Mouse (Mus musculus): ENCODE measurements around the gene Gm45234.
A peak's percentile ranks its signal among the peaks of the same experiment; 100 is the strongest.

The Gm45234 gene

DNA sequence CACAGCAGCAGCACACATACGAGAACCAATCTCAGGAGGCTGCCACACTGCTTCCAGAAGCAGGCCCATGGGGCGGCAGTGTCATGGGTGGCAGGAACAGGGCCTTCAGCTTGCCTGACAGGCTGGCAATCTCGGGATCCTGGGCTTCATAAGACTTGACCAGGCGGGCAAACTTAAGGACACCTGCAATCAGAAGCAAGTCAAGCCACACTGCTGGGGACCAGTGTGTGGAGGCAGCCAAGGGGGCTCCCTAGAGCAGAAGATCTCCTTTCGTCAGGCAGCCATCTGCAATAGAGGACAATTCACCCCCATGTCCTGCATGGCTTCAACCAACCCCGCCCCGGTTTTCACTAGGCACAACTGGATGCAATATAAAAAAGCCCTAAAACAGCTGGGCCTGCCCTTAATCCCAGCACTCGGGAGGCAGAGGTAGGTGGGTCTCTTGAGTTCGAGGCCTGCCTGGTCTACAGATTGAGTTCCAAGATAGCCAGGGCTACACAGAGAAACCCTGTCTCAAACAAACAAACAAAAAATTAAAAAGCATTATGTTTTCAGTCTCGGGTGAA lies 16.5 kb downstream of the Gm45234 start:
- DNase-seq (ENCODE audit: low spot score), result no peak

DNA sequence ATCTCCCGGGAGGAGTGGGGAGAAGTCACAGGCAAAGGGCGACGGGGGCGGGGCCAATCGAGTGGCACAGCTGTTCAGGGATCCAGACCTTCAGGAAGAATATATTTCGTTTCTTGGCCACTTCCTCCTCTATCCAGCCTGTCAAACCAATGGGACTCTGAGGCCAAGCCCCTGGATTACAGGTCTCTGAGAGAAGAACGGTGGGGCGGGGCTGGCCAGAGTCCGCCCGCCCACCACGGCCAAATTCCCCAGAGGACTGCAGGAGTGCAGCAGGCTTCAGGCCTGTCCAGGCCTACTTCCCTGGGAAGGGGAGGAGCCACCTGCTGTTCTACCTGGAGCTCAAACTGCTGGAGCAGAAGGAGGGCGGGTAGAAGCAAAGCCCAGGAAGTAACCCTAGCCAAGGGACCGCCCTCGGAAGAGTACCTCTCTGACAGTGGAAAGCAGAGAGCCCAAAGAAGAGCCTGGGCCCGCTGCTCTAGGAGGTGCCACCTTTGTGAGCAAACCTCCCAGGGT lies 17.3 kb downstream of the Gm45234 start, which contains the start of gene Ptpn6:
Ptpn6 (minus strand) TSS at position 204 of the 513 bp plus-strand sequence.
- DNase-seq (ENCODE audit: low spot score), result peak; percentile 56

DNA sequence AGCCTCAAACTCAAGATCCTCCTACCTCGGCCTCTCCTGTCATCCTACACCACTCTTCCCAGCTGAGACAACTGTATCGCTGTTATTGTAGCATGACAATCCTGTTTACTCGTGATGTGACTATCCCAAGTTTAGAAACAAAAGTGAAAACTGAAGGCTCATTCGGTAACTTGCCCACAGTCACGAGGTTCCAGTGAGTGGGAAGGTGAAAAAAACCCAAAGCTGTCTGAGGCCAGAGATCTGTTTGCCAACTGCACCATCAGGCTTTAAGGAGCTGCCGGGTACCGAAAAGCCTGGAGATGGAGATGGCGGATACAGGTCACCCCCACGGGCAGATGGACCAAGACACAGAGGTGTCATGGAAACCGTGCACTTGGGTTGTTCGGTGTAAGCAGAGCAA lies 18.8 kb downstream of the Gm45234 start:
- no peak for DNase-seq (ENCODE audit: low spot score)

DNA sequence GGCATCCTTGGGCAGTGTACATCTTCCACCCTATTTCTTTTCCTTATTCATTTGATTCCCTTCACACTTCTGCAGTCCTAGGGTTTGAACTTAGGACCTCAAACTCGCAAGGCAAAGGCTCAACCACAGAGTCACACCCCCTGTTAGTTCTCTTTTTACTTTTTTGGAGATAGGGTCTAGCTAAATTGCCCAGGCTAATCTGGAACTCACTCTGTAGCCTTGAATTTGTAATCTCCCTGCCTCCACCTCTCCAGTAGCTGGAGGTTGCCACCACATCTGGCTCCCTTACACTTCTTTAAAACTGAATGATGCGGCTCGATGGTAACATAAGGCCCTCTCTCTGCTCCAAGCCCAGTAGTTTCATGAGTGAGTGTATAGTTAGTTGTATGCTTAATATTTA lies 21.4 kb downstream of the Gm45234 start:
- DNase-seq (ENCODE audit: low spot score), result no peak

DNA sequence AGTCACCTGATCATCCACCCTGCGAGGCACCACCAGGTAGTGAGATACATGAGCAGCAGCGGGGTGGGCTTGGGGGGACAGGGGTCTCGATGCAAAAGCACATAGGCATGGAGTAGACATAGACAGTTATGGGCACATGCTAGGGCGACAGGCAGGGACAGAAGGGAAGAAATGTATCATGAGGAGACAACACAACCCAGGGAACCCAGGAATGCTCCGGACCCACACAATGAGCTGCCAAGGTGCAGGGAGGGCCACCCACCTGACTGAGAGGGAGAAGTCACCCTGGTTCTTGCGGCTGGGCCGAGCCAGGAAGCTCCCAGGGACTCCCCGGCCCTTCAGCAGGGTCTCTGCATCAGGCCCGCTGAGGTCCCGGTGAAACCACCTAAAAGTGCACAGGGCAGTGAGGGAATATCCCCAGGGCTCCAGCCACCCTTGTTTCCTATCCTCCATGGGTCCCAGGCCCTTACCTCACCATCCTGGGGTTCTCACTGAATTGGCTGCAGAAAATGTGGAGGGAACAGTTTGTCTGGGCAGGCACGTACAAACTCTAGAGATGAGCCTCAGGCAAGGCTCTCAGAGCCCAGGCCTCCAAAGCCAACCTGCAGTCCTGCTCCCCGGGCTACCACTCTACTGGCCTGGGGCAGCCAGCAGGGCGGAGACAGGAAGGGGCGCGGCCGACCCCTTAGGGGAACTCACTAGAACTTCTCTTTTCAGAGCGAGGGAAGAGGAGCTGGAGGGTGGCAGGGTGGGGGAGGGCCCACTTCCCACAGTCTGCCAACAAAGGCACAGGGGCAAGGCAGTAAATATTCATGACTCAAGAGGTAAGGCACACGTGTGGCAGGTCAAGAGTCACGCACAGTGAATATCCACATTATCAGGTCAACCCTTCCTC lies 23.1 kb downstream of the Gm45234 start:
- DNase-seq (ENCODE audit: low spot score), result no peak

DNA sequence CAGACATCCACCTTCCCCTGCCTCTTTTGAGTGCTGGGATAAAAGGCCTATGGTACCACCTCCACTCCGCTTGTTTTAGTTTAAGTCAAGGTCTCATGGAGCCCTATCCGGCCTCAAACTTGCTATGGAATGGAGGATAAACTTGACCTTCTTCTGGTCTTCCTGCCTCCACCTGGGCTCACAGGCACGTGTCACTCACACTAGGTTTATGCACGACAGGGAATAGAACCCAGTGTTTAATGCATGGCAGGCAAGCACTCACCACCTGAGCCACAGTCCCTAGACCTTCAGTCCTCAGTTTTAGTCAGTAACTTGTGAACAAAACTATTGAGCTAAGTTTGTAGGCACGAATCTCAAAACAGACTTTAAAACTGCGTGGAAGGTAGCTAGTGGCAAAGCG lies 24.8 kb downstream of the Gm45234 start:
- DNase-seq (ENCODE audit: low spot score), result no peak

DNA sequence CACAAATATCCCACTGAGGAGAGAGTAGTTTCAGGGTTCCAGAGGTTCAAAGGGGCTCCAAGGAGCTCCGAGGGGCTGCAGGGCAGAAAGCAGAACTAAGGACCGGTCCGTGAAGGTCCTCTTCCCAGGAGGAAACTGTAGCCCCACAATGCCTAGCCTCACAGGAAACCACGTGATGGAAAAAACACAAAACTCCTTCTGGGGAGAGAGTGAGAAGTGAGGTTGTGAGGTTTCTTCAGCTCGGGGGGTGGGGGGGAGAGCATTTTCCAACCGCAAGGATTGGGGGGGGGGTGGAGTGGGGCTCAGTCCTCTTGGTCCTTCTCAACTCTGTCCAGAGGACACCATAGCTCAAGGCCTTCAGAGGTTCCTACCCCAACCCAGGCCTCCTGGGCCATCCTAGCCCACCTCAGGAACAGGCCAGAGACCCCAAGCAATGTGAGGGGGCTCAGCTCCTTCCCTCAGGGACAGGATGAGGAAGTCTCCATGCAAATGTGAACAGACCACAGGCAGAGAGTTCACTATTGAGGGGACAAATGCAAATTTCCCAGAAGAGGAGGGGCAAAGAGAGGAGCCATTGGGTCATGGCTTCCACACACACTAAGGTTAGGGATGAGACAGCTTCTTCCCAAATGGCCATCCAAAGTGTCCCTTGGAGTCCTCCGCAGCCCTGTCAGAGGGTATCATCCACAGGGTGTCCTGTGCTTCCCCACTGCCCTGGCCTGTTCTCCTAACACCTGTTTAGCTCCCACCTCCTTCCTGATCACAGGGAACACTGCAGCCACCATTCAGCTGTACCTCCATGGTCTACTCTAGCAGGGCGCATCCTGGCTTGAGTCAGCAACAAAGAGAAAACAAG lies 25.7 kb downstream of the Gm45234 start:
- DNase-seq (ENCODE audit: low spot score), result no peak

DNA sequence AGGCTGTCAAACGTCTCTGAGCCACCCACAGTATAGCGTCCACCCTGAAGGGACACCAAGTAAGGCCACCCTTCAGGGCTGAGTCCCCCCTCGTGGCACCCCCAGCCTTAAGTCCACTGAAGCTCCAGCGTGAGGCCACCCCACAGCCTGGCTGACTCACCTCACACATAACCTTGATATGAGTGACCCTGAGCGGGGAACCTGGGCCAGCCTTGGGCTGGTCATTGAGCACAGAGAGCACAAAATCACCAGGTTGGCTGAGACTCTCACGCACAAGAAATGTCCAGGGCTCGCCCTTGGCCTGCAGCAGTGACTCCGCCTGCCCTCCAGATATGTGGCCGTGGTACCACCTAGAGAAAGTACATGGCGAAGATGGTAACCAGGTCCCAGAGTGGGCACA lies 27.2 kb downstream of the Gm45234 start:
- no peak for DNase-seq (ENCODE audit: low spot score)

DNA sequence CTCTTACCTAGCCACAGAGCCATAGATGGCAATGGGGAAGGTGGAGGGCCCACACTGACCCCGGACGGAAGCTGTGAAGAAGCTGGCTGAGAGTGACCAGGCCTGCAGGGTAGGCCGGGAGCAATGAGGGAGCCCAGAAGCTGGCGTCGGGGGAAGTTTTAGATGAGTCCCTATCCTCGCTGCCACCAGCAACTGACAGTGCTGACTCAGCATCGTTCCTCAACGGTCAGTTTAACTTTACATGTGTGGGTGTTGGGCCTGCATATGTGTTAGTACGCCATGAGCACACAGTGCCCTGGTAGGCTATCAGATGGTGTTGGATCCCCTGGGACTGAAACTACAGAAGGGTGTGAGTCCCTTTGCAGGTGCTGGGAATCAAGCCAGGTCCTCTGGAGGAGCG lies 31.3 kb downstream of the Gm45234 start:
- no peak for DNase-seq (ENCODE audit: low spot score)

DNA sequence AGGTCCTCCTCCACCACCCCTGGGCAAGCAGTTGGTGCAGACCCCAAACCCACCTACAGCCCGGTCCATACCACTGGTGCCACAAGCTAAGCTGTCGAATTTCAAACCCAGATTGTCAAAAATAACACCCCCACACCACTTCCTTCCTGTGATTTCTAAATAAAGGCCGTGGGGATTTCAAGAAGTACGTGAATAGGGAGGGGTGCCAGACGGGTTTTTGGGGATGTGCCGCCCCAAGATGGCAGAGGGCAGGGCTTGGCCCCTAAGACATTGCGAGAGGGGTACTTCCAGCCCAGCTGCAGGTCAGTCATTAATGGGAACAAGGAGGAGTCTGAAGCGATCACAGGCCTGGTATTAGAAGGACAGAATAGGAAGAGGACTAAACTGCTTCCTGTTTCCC lies 32.3 kb downstream of the Gm45234 start:
- no peak for DNase-seq (ENCODE audit: low spot score)

DNA sequence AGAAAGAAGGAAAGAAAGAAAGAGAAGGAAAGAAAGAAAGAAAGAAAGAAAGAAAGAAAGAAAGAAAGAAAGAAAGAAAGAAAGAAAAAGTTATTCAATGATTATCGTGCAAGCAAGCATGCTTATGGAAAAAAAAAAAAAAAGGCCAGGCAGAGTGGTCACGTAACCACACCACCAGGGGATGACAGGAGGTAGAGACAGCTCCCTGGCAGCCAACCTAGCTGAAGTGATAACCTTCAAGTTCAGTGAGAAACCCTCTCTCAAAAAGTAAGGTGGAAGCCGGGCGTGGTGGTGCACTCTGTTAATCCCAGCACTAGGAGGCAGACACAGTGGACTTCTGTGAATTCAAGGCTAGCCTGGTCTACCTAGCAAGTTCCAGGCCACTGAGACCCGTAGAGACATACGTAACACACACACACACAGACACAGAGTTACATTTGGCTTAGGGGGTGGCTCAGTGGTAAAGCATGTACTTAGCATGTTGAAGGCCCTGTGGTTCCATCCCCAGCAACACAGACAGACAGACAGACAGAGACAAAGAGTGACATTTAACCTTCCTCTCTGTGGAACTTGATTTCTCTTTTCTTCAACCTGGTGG lies 32.8 kb downstream of the Gm45234 start:
- no peak for DNase-seq (ENCODE audit: low spot score)

DNA sequence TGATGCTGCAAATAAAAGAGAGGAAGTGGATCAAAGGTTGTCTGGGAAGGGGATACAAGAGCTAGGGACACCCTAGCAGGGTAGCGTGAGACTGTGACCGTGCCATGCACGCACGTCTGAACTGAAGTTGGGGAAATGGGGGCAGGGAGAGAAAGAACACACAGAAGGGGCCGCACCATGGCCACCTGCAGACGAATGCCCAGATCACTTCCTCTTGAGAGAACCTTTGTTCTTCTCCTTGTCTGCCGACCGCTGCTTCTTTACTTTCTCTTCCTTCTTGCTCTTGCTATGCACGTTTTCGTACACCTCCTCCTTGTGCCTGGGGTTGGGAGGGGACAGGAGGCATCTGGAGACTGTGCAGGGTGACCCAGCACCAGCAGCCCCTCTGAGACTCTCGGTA lies 34.9 kb downstream of the Gm45234 start:
- no peak for DNase-seq (ENCODE audit: low spot score)

DNA sequence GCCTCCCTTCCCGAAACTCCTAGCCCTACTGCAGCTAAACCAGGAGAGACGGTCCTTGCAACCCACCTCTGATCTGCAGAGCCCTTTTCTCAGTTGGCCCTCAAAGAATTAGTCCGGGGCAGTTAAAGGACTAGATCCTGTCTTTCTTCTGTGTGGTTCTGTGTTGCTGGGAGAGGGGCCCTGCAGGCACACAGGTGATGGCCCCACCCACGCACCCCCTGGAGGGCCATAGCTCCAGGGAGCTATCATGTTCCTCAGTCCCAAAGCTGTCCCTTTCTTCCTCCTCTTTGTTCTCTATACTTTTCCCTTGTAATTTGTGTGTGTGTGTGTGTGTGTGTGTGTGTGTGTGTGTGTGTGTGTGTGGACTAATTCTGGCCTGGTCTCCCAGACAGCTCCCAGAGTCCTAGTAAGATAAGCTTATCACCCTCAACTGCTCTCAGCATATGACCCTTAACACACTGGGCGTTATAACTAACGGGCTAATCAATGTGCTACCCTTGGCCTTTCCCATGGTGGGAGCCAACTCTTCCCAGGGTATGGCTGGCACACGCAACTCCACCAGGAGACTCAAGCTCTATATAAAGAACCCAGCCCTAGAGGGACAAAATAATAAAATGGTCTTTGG lies 36.4 kb downstream of the Gm45234 start:
- DNase-seq (ENCODE audit: low spot score), result no peak

DNA sequence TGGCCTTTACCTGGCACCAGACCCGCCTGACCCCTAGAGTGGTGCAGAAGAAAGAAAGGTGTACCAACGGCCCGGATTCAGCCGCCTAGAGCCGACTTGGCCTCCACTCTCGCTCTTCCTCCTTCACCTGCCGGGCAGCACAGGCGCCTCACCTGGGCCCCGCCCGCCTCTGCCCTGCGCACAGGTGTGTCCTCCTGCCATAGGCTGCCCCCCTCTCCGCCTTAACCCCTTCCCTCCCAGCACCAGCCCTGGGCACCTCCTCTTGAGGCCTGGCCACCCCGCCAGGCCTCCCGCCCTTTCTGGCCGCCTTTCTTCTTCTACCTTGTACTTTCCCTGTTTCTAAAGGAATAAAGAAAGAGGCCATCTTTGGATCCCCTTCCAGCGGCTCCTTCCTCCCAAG lies 37.1 kb downstream of the Gm45234 start:
- DNase-seq (ENCODE audit: low spot score), result peak; percentile 37

DNA sequence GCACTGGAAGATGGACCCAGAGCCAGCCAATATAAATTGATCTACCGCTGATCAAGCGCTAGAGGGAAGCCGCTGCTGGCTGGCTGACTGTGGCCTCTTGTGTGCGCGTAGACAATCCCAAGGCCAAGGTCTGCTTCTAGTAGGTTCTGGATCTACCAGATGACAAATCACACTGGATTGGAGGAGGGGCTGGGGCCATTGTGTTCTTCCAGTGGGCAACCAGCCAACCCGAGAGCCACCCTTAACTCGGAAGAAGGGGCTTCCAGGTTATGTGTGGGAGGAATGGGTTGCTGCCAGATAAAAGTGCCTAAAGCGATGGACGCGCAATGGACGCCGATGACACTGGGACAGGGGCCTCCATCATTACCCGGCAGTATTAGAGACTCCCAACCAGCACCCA lies 37.9 kb downstream of the Gm45234 start:
- DNase-seq (ENCODE audit: low spot score), result no peak

DNA sequence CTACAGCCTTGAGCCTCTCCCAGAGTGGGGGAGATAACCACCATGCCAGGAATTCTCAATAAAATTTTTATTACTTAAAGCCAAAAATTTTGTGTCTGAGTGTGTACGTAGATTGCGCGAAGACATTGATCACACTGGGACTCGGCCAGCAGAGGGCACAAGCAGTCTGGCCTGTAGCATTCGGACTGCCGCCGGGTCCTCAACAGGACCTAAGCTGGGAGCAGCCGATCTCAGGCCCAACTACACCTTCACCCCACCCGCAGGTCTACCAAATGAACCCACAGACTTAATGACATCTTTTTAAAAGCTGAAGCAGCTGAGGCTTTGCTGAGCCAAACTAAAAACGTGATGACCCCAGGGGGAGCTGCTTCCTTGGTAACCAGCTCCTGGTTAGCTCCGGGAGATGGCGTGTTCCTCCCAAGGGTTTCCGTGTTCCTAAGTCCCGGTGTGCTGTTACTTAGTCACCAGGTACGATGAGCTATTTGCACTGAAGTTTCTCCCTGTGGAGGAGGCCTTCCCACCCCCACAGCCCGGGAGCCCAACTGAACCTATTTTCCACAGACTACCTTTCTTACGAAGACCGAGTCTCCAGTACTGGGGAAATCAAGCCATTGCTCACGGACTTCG lies 38.8 kb downstream of the Gm45234 start:
- DNase-seq (ENCODE audit: low spot score), result no peak

DNA sequence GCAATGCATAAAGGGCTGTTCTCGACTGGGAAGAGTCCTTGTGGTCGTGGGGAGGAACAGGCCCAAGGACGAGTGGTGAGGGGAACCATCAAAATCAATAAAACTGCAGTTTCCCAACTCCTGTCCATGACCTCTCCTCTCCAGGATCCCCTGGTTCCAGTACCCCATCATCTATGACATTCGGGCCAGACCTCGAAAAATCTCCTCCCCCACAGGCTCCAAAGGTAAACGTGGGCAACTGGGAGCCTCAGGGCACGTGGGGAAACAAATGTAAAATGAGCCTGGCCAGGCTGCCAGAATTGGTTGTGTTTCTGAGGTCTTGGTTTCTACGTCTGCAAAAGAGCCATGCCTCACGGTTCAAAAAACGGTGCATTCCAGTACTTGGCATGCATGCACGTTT lies 42.9 kb downstream of the Gm45234 start:
- no peak for DNase-seq (ENCODE audit: low spot score)

DNA sequence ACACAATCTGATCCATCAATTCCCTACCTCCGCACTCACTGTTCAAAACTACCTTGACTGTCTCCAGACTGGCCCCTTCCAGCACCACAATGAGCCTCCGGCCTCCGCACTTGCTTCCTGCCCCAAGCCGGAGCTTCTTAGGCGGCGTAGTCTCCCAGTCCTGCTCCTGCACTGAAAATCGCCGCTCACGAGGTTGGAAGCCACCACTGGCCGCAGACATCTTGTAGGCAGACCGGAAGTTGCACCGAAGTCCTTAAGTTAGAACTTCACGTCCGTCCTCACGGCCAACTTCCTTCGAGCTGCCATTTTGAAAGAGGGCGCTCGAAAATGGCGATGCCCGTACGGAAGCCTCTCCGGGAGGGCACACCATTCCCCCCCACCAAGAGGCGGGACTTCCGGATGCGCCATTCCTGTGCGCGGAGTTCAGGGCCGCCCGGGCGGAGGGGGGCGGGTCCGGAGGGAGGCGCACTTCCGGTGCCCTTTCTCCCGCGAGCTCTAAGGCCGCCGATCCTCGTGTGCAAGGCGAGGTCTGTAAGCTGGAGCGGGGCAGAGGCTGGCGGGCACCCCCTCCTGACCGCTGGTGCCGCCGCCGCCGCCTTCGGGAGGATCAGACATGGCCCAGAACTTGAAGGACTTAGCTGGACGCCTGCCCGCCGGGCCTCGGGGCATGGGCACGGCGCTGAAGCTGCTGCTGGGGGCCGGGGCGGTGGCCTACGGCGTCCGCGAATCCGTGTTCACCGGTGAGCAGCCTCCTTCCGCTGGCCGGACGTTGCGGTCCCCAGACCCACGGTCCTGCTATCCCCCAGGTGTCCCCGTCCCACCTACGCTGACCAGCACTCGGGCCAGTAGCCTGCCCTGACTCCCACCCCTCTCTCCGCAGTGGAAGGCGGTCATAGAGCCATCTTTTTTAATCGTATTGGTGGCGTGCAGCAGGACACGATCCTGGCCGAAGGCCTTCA lies 43.7 kb downstream of the Gm45234 start, which contains the start of the genes Emg1 and Phb2:
Emg1 (minus strand) TSS at position 355 of the 959 bp plus-strand sequence.
Phb2 (plus strand) TSS at position 513 of the 959 bp plus-strand sequence.
- peak; percentile 97 for DNase-seq (ENCODE audit: low spot score)

DNA sequence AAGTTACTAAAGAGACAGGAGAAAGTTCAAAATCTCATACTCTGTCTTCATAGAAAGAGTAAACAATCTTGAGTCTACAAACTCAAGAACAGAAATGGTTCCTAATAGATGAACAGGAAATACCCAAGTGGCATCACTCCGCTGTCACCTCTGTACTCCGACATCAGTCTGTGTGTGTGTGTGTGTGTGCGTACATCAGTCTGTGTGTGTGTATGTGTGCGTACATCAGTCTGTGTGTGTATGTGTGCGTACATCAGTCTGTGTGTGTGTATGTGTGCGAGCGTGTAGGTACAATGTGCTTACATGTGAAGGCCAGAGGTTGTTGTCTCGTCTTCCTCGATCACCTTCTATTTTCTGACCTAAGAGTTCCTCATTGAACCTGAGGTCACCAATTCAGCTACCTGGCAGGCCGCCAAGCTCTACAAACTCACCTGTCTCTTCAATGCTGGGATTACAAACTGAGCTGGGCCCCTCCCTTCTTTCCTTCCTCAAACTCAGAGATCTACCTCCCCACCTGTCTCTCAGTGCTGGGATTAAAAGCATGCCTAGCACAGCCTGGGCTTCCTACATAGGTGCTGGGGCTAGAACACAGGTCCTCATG lies 47.4 kb downstream of the Gm45234 start:
- no peak for DNase-seq (ENCODE audit: low spot score)

Data from ovary, adult 18-20 months (tissue).